34 mouse cellular contexts compared by ENCODE assay signal in the genomic region with DNA sequence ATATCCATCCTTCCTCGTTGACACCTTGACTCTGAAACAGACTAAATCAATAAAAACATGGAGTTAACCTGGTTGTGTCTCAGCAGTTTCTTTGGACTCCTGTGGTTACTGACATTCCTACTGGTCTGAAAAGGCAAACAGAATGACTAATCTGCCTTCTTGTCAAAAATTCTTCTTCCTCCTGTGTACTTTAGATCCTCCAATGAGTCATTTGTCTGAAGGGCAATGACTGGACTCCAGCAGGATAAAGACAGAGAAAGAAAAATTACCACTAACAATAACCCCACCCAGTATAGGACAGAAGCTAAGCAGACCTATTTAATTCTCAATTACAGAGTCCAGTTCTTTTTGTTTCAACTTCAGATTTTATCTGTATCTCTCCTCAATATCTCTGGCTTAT. TPM values are rescaled to one million over a fixed set of nuclear protein-coding genes. Genes with fewer than 3 reads are reported as not detected.
DNase-seq lines count a peak whose midpoint lies in the region; ATAC-seq and TF ChIP-seq lines count a peak whose summit lies in the region.
"Had no signal": no experiment of that assay in that cellular context is flagged by ENCODE, and none has a peak within 500 bp of the region (broad histone marks: within the 10 kb centered on the region; RNA-seq: fewer than 3 reads in every experiment).

No protein-coding gene starts in this region.

- no peak overlapping the region for H3K27ac ChIP-seq in midbrain, embryonic 11.5 days (ENCODE audit: low read depth, low read length)
- no peak overlapping the region for H3K27ac ChIP-seq in midbrain, embryonic 16.5 days (ENCODE audit: low read length)
- H3K27ac ChIP-seq in embryonic fibroblast, embryonic 13.5 days (ENCODE audit: insufficient read depth, low read length): peak overlapping the region; percentile 77
- no peak overlapping the region for H3K27ac ChIP-seq in stomach, postnatal 0 days (replicated peaks)
- H3K27ac ChIP-seq: embryonic facial prominence, embryonic 12.5 days; forebrain, embryonic 10.5 days; forebrain, embryonic 15.5 days; gastrocnemius, adult 2 months; hindbrain, embryonic 14.5 days; limb, embryonic 10.5 days; limb, embryonic 15.5 days; liver, embryonic 13.5 days; midbrain, embryonic 13.5 days had no signal

- no peak for TF ChIP-seq POLR2A in embryonic fibroblast, embryonic 13.5 days (IDR thresholded peaks at IDR 0.05; ENCODE audit: low read depth, low read length)

- H3K36me3 ChIP-seq in midbrain, embryonic 11.5 days (ENCODE audit: control insufficient read depth, insufficient read depth, low read length): no peaks in the 10 kb centered on the region
- no peaks in the 10 kb centered on the region for H3K36me3 ChIP-seq in midbrain, embryonic 16.5 days (ENCODE audit: control insufficient read depth, insufficient read depth, low read length)
- H3K36me3 ChIP-seq in stomach, postnatal 0 days (ENCODE audit: control insufficient read depth, insufficient read depth, low read length): no peaks in the 10 kb centered on the region
- H3K36me3 ChIP-seq: embryonic facial prominence, embryonic 12.5 days; forebrain, embryonic 10.5 days; forebrain, embryonic 15.5 days; heart, embryonic 12.5 days; limb, embryonic 10.5 days; limb, embryonic 15.5 days; liver, embryonic 13.5 days; midbrain, embryonic 13.5 days had no signal

- DNase-seq in midbrain, embryonic 11.5 days (ENCODE audit: low spot score, missing footprints): peak; percentile 28
- peak; percentile 39 for DNase-seq in 416B (ENCODE audit: low read depth)
- DNase-seq in stomach, postnatal 0 days (ENCODE audit: low spot score): no peak
- no peak for DNase-seq in cerebellum, adult 9-10 months
- DNase-seq in embryo, embryonic 10 days (ENCODE audit: low spot score): no peak
- DNase-seq: adrenal gland, adult 8-10 months; cerebellum, adult 8-10 months; cerebellum, postnatal 36 days; embryo, embryonic 11 days; gastrocnemius, adult 2 months; gastrocnemius, postnatal 36 days; heart, adult 18-20 months; heart, postnatal 10 days; kidney, adult 9 months; kidney, postnatal 4 days; liver, embryonic 13.5 days; lung, adult 18-20 months; lung, postnatal 4 days; right cerebral cortex, adult 18-20 months; spleen, adult 18-20 months had no signal

- H3K4me1 ChIP-seq in midbrain, embryonic 11.5 days (ENCODE audit: control insufficient read depth, insufficient read depth, low read length): no peaks in the 10 kb centered on the region
- H3K4me1 ChIP-seq in midbrain, embryonic 16.5 days (ENCODE audit: control insufficient read depth, insufficient read depth, low read length): peaks cover 15% of the 10 kb centered on the region
- H3K4me1 ChIP-seq in embryonic fibroblast, embryonic 13.5 days (ENCODE audit: control insufficient read depth, insufficient read depth, low read length): peaks cover 2% of the 10 kb centered on the region; the same call in 1 of the 2 replicates
- no peaks in the 10 kb centered on the region for H3K4me1 ChIP-seq in stomach, postnatal 0 days (replicated peaks; ENCODE audit: control insufficient read depth, insufficient read depth)
- H3K4me1 ChIP-seq: embryonic facial prominence, embryonic 12.5 days had no signal

- no peak for TF ChIP-seq CTCF in embryonic fibroblast, embryonic 13.5 days (IDR thresholded peaks at IDR 0.05; ENCODE audit: borderline replicate concordance, insufficient read depth, low read length)
- TF ChIP-seq CTCF in stomach, postnatal 0 days (IDR thresholded peaks at IDR 0.05; ENCODE audit: low read depth): no peak

- H3K27me3 ChIP-seq in midbrain, embryonic 11.5 days (ENCODE audit: control insufficient read depth, insufficient read depth, low read length): no peaks in the 10 kb centered on the region
- H3K27me3 ChIP-seq in midbrain, embryonic 16.5 days (ENCODE audit: control insufficient read depth, insufficient read depth, low read depth, low read length): no peaks in the 10 kb centered on the region
- H3K27me3 ChIP-seq in stomach, postnatal 0 days (ENCODE audit: control insufficient read depth, insufficient read depth, low read length): no peaks in the 10 kb centered on the region
- H3K27me3 ChIP-seq: forebrain, embryonic 15.5 days had no signal

- no peak overlapping the region for H3K9ac ChIP-seq in midbrain, embryonic 11.5 days (ENCODE audit: low read length)
- no peak overlapping the region for H3K9ac ChIP-seq in midbrain, embryonic 16.5 days (ENCODE audit: low read depth, low read length)
- H3K9ac ChIP-seq in stomach, postnatal 0 days (ENCODE audit: low read length): no peak overlapping the region
- H3K9ac ChIP-seq: embryonic facial prominence, embryonic 12.5 days; forebrain, embryonic 15.5 days; heart, embryonic 12.5 days; hindbrain, embryonic 14.5 days; limb, embryonic 15.5 days; liver, embryonic 13.5 days; midbrain, embryonic 13.5 days had no signal

- WGBS in midbrain, embryonic 11.5 days: 59% methylated on average over 1 of the region's 1 CpGs
- WGBS in midbrain, embryonic 16.5 days: 58% methylated on average over 1 of the region's 1 CpGs
- 25% methylated on average over 1 of the region's 1 CpGs for WGBS in stomach, postnatal 0 days

- no peak for TF ChIP-seq EP300 in stomach, postnatal 0 days (optimal IDR thresholded peaks at IDR 0.05)

- no peak overlapping the region for H3K4me2 ChIP-seq in midbrain, embryonic 11.5 days
- H3K4me2 ChIP-seq in midbrain, embryonic 16.5 days (ENCODE audit: low read length): no peak overlapping the region
- H3K4me2 ChIP-seq in stomach, postnatal 0 days (replicated peaks; ENCODE audit: low read depth): no peak overlapping the region
- H3K4me2 ChIP-seq: embryonic facial prominence, embryonic 12.5 days; forebrain, embryonic 15.5 days; heart, embryonic 12.5 days; hindbrain, embryonic 14.5 days; limb, embryonic 15.5 days; liver, embryonic 13.5 days; midbrain, embryonic 13.5 days had no signal

- ATAC-seq in midbrain, embryonic 11.5 days (ENCODE audit: low FRiP score): no peak
- ATAC-seq in midbrain, embryonic 16.5 days: no peak
- peak; percentile 87 for ATAC-seq in stomach, postnatal 0 days (ENCODE audit: low FRiP score, low TSS enrichment)
- ATAC-seq: forebrain, embryonic 15.5 days; inflammation-experienced regulatory T-cells, adult 6 months; lung, postnatal 0 days; midbrain, embryonic 13.5 days had no signal

- H3K4me3 ChIP-seq in midbrain, embryonic 11.5 days (ENCODE audit: low read depth, low read length): no peak overlapping the region
- H3K4me3 ChIP-seq in midbrain, embryonic 16.5 days (ENCODE audit: low read depth, low read length): no peak overlapping the region
- H3K4me3 ChIP-seq in embryonic fibroblast, embryonic 13.5 days (ENCODE audit: insufficient read depth, low read length): no peak overlapping the region
- H3K4me3 ChIP-seq in stomach, postnatal 0 days (ENCODE audit: low read depth, low read length): no peak overlapping the region
- H3K4me3 ChIP-seq: embryonic facial prominence, embryonic 12.5 days; forebrain, embryonic 10.5 days; forebrain, embryonic 15.5 days; gastrocnemius, adult 2 months; heart, embryonic 12.5 days; limb, embryonic 10.5 days; limb, embryonic 15.5 days; liver, embryonic 13.5 days; megakaryocyte, embryonic 14.5 days; midbrain, embryonic 13.5 days had no signal

- no peaks in the 10 kb centered on the region for H3K9me3 ChIP-seq in midbrain, embryonic 11.5 days (ENCODE audit: control insufficient read depth, low read length)
- H3K9me3 ChIP-seq in midbrain, embryonic 16.5 days (replicated peaks; ENCODE audit: control insufficient read depth, low read length, poor library complexity, severe bottlenecking): no peaks in the 10 kb centered on the region
- H3K9me3 ChIP-seq in stomach, postnatal 0 days (ENCODE audit: control insufficient read depth, low read length): no peaks in the 10 kb centered on the region
- H3K9me3 ChIP-seq: embryonic facial prominence, embryonic 12.5 days; forebrain, embryonic 10.5 days; forebrain, embryonic 15.5 days; heart, embryonic 12.5 days; limb, embryonic 10.5 days; limb, embryonic 15.5 days; liver, embryonic 13.5 days; megakaryocyte, embryonic 14.5 days; midbrain, embryonic 13.5 days had no signal

RNA-seq across cellular contexts. Expression of a gene that starts 26.7 kb away (rescaled TPM):
- not detected in 2 replicates for polyA plus RNA-seq in midbrain, embryonic 11.5 days (2014; fragmentation: Nextera tagmentation; extraction: Ambion mirVana)
- polyA plus RNA-seq in midbrain, embryonic 16.5 days (2015; fragmentation: Nextera tagmentation; extraction: Ambion mirVana): not detected in 2 replicates
- polyA plus RNA-seq in embryonic fibroblast, embryonic 13.5 days (2011; ENCODE audit: insufficient read length, low read depth, missing spikeins): not detected in 2 replicates
- polyA plus RNA-seq in stomach, postnatal 0 days (2015; fragmentation: Nextera tagmentation; extraction: Ambion mirVana): 5.1 and 7.0 TPM in 2 replicates
- polyA plus RNA-seq: embryonic facial prominence, embryonic 12.5 days; forebrain, embryonic 10.5 days; forebrain, embryonic 15.5 days; heart, embryonic 12.5 days; hindbrain, embryonic 14.5 days; limb, embryonic 10.5 days; limb, embryonic 15.5 days; liver, embryonic 13.5 days; lung, postnatal 0 days; midbrain, embryonic 13.5 days; neural tube, embryonic 11.5 days had no signal

RNA-seq across cellular contexts. Expression of a gene that starts 57.0 kb away (rescaled TPM):
- 9.9 and 10.7 TPM in 2 replicates for polyA plus RNA-seq in midbrain, embryonic 11.5 days (2014; fragmentation: Nextera tagmentation; extraction: Ambion mirVana)
- 43.7 and 46.4 TPM in 2 replicates for polyA plus RNA-seq in midbrain, embryonic 16.5 days (2015; fragmentation: Nextera tagmentation; extraction: Ambion mirVana)
- 3.1 and 5.6 TPM in 2 replicates for polyA plus RNA-seq in embryonic fibroblast, embryonic 13.5 days (2011; ENCODE audit: insufficient read length, low read depth, missing spikeins)
- polyA plus RNA-seq in stomach, postnatal 0 days (2015; fragmentation: Nextera tagmentation; extraction: Ambion mirVana): 23.5 and 24.3 TPM in 2 replicates

Comparison
In these comparisons a context has a peak if more than half of its experiments do, and no peak if none do; other contexts are left out.
1. DNase-seq: peak in midbrain, embryonic 11.5 days (single experiment) and 416B (single experiment); none in stomach, postnatal 0 days (single experiment), cerebellum, adult 9-10 months (single experiment) and embryo, embryonic 10 days (single experiment).